Mouse (Mus musculus) spleen, adult 2 months (tissue): Measurements from ENCODE around the gene Cept1. TPM values are rescaled to one million over a fixed set of nuclear protein-coding genes. Genes with fewer than 3 reads are reported as not detected.
A peak's percentile ranks its signal among the peaks of the same experiment; 100 is the strongest.

Experiments used
- DNase-seq, 2 experiments: peaks; one replicate each; pipeline versions ENCODE4 v3.0.0 to v3.0.0-alpha.2; 2012 to 2021; ENCODE audit warnings: low spot score in 2 of 2, low read depth in 1 of 2
- H3K27ac ChIP-seq: fragments of 200-500 bp; 2 replicates; pipeline ENCODE4 v1.5.1; 2012; ENCODE audit warnings: low read length, inconsistent platforms; ENCODE audit not compliant: insufficient read depth
- H3K27me3 ChIP-seq: fragments of 200-500 bp; 2 replicates; pipeline ENCODE4 v1.6.1; 2012; ENCODE audit warnings: mild to moderate bottlenecking, moderate library complexity, low read length, inconsistent platforms; ENCODE audit not compliant: control insufficient read depth, insufficient read depth
- H3K36me3 ChIP-seq: fragments of 200-500 bp; 2 replicates; pipeline ENCODE4 v1.6.1; 2012; ENCODE audit warnings: mild to moderate bottlenecking, low read length, inconsistent platforms; ENCODE audit not compliant: control insufficient read depth, insufficient read depth
- H3K4me1 ChIP-seq: fragments of 200-500 bp; 2 replicates; pipeline ENCODE4 v1.6.1; 2011; ENCODE audit warnings: inconsistent platforms; ENCODE audit not compliant: control insufficient read depth, insufficient read depth, insufficient read length
- H3K4me3 ChIP-seq: fragments of 200-500 bp; 2 replicates; pipeline ENCODE4 v1.5.1; 2011; ENCODE audit warnings: mild to moderate bottlenecking, inconsistent platforms; ENCODE audit not compliant: insufficient read depth, insufficient read length; ENCODE audit errors: extremely low read depth
- CTCF ChIP-seq: fragments of 200-500 bp; IDR thresholded peaks from 2 replicates; pipeline ENCODE4 v1.5.1; 2011; ENCODE audit warnings: mild to moderate bottlenecking, inconsistent platforms; ENCODE audit not compliant: insufficient read depth, insufficient read length, insufficient replicate concordance; ENCODE audit errors: extremely low read depth
- POLR2A ChIP-seq: fragments of 200-500 bp; IDR thresholded peaks from 2 replicates; pipeline ENCODE4 v1.6.1; 2011; ENCODE audit warnings: low read depth, low read length, inconsistent platforms
- WGBS: fragments of 180-500 bp; shearing (Covaris S2); methylation state at CpG from one replicate; pipeline ENCODE4 v1.1.7; 2018; 5-methylcytosine and 5-hydroxymethylcytosine counted together
- polyA plus RNA-seq: library from polyadenylated mRNA; depleted of rRNA; stranded (reverse); fragments of >200 nt; gene quantifications from 2 replicates; pipeline ENCODE4 v1.2.3, GENCODE M21; 2012

Gene Cept1
- polyA plus RNA-seq, 1 experiment = 13.4 TPM

GRCm38 (mm10) chr3:106553411-106553810, 5.8 kb upstream of the Cept1 start:
- no peak for TF ChIP-seq POLR2A
- TF ChIP-seq CTCF = no peak
- Histone ChIP-seq H3K27me3 (no peaks in the 10 kb centered on the region), H3K36me3 (peaks cover 16% of the 10 kb centered on the region), H3K4me1 (peaks cover 6% of the 10 kb centered on the region), H3K4me3 (no peak overlapping the region), H3K27ac (peak overlapping the region; percentile 80)
- peak; percentile 12 to 34 for DNase-seq
- WGBS = 53% methylated on average over 5 of the region's 5 CpGs

GRCm38 (mm10) chr3:106548971-106549370, 1.4 kb upstream of the Cept1 start:
- no peak for DNase-seq
- H3K27me3 ChIP-seq = no peaks in the 10 kb centered on the region
- 54% methylated on average over 3 of the region's 3 CpGs for WGBS
- no peak overlapping the region for H3K27ac ChIP-seq
- H3K36me3 ChIP-seq = no peaks in the 10 kb centered on the region; the same call in 1 of the 2 replicates
- peaks cover 12% of the 10 kb centered on the region for H3K4me1 ChIP-seq
- no peak overlapping the region for H3K4me3 ChIP-seq
- no peak for TF ChIP-seq POLR2A
- TF ChIP-seq CTCF = no peak

- peak overlapping the region; percentile 94 for H3K27ac ChIP-seq
- no peak for TF ChIP-seq CTCF
- TF ChIP-seq POLR2A = peak; percentile 7; the same call in 1 of the 2 replicates
- no peaks in the 10 kb centered on the region; the same call in 1 of the 2 replicates for H3K36me3 ChIP-seq
- no peaks in the 10 kb centered on the region for H3K27me3 ChIP-seq
- DNase-seq = peak; percentile 6 to 8
- WGBS = under 1% methylated on average over 27 of the region's 27 CpGs
- H3K4me1 ChIP-seq = peaks cover 12% of the 10 kb centered on the region
- H3K4me3 ChIP-seq = peak overlapping the region; percentile 91
These were observed 430 bp upstream of the Cept1 start for GRCm38 (mm10) chr3:106547924-106548539.

GRCm38 (mm10) chr3:106544721-106545316, 2.8 kb downstream of the Cept1 start:
- Histone ChIP-seq H3K36me3 (no peaks in the 10 kb centered on the region), H3K27me3 (no peaks in the 10 kb centered on the region), H3K4me3 (no peak overlapping the region), H3K27ac (peak overlapping the region; percentile 38; the same call in 1 of the 2 replicates), H3K4me1 (peaks cover 8% of the 10 kb centered on the region)
- TF ChIP-seq CTCF (no peak), POLR2A (no peak)
- DNase-seq = peak in 1 of 2 experiments; percentile 21
- 58% methylated on average over 8 of the region's 8 CpGs for WGBS

GRCm38 (mm10) chr3:106533277-106533676, 14.3 kb downstream of the Cept1 start:
- WGBS = 85% methylated on average over 2 of the region's 2 CpGs
- TF ChIP-seq POLR2A (no peak), CTCF (no peak)
- Histone ChIP-seq H3K27me3 (no peaks in the 10 kb centered on the region), H3K4me1 (no peaks in the 10 kb centered on the region; the same call in 1 of the 2 replicates), H3K27ac (no peak overlapping the region), H3K36me3 (peaks cover 3% of the 10 kb centered on the region), H3K4me3 (no peak overlapping the region)
- no peak for DNase-seq

GRCm38 (mm10) chr3:106528032-106528431, 19.6 kb downstream of the Cept1 start:
- Histone ChIP-seq H3K4me3 (no peak overlapping the region), H3K27ac (no peak overlapping the region), H3K36me3 (peaks cover 2% of the 10 kb centered on the region; the same call in 1 of the 2 replicates), H3K4me1 (no peaks in the 10 kb centered on the region; the same call in 1 of the 2 replicates), H3K27me3 (no peaks in the 10 kb centered on the region)
- DNase-seq = no peak
- no peak for TF ChIP-seq POLR2A
- TF ChIP-seq CTCF = no peak
- WGBS = 97% methylated on average over 2 of the region's 2 CpGs

GRCm38 (mm10) chr3:106526411-106526810, 21.2 kb downstream of the Cept1 start:
- TF ChIP-seq POLR2A = no peak
- TF ChIP-seq CTCF = no peak
- DNase-seq = no peak
- WGBS = 96% methylated on average over 2 of the region's 2 CpGs
- H3K36me3 ChIP-seq = peaks cover 2% of the 10 kb centered on the region; the same call in 1 of the 2 replicates
- H3K4me1 ChIP-seq = no peaks in the 10 kb centered on the region
- no peaks in the 10 kb centered on the region for H3K27me3 ChIP-seq
- no peak overlapping the region for H3K27ac ChIP-seq
- H3K4me3 ChIP-seq = no peak overlapping the region
